Mouse (Mus musculus) embryonic fibroblast, embryonic 13.5 days (primary cell): ENCODE results near the gene Crocc.

Experiments used
- CTCF ChIP-seq: IDR thresholded peaks from 2 replicates; pipeline ENCODE4 v1.5.1; 2011; ENCODE audit warnings: mild to moderate bottlenecking, control low read depth, low read length, moderate library complexity, borderline replicate concordance; ENCODE audit not compliant: insufficient read depth
- POLR2A ChIP-seq: IDR thresholded peaks from 2 replicates; pipeline ENCODE4 v1.6.1; 2011; ENCODE audit warnings: low read depth, mild to moderate bottlenecking, control low read depth, low read length, moderate library complexity

- peak; percentile 22; the same call in 1 of the 2 replicates for TF ChIP-seq CTCF
- no peak for TF ChIP-seq POLR2A
Measured at GRCm38 (mm10) chr4:140981605-140982004, 78.7 kb downstream of the Crocc start.
